Mouse (Mus musculus) lung, adult 2 months (tissue): ENCODE results near the gene Dnah11. TPM values are rescaled to one million over a fixed set of nuclear protein-coding genes. Genes with fewer than 3 reads are reported as not detected.
"Not testable (repeated sequence)": the region's sequence is repeated elsewhere in the genome, so short reads cannot be mapped to it uniquely, and the experiment has no call there.

Experiments
- DNase-seq: peaks from one replicate; pipeline ENCODE4 v3.0.0; 2022
- H3K4me1 ChIP-seq: fragments of 200-500 bp; 2 replicates; pipeline ENCODE4 v1.6.1; 2011; ENCODE audit warnings: low read length; ENCODE audit not compliant: control insufficient read depth, insufficient read depth
- H3K4me3 ChIP-seq: fragments of 200-500 bp; replicated peaks from 2 replicates; pipeline ENCODE3; 2011; ENCODE audit warnings: low read depth, mild to moderate bottlenecking, control low read depth, low read length; ENCODE audit errors: extremely low read depth
- CTCF ChIP-seq: fragments of 200-500 bp; IDR thresholded peaks from 2 replicates; pipeline ENCODE4 v1.5.1; 2011; ENCODE audit warnings: mild to moderate bottlenecking, low read length, control low read depth; ENCODE audit not compliant: insufficient read depth
- POLR2A ChIP-seq: fragments of 200-500 bp; IDR thresholded peaks from 2 replicates; pipeline ENCODE4 v1.6.1; 2011; ENCODE audit warnings: low read depth, mild to moderate bottlenecking, control low read depth, low read length, borderline replicate concordance; ENCODE audit errors: extremely low read depth
- WGBS: fragments of 180-500 bp; shearing (Covaris S2); methylation state at CpG from one replicate; pipeline ENCODE4 v1.1.7; 2018; 5-methylcytosine and 5-hydroxymethylcytosine counted together
- polyA plus RNA-seq: library from polyadenylated mRNA; depleted of rRNA; stranded (reverse); fragments of >200 nt; gene quantifications from 2 replicates; pipeline ENCODE4 v1.2.3, GENCODE M21; 2012

Dnah11 gene
- polyA plus RNA-seq, 1 experiment: 2.0 TPM

DNA sequence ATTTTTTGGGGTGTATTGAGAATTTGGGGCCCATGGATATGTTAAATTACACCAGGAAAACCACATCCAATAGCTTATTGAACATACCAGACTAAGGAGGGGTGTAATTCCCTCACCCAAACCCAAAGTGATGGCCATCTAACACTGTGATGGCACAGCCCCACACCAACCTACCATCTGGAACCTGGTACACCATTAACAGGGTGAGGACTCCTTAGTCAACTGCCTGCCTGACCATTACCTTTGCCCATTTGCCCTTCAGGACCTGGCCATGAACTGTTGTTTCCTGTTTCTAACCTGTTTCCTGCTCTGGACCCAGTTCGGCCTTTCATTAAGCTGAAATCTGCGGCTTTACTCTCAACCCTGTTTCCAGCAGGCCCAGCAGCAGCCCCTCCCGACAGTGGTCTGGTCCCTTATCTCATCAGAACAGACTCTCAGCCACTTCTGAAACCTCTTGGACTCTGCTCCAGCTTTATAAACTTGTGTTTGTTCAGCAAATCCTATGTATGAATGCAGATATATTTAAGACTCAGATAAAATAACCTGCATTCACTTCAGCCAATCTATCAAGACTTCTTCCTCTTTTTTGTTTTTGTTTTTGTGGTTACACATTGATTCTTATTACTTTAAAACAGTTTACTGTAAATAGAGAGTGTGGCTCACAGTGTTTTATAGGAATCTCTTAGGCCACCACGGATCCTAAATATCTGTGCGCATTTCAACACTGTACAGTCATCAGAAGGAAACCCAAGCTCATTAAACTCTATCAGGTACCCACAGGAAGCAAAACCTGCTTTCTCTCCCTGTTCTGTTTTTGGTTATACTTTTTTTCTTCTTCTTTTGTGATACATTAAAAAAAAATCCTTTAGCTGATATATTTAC lies 251.8 kb downstream of the Dnah11 start:
- no peaks in the 10 kb centered on the region for H3K4me1 ChIP-seq
- no peak for DNase-seq
- no peak overlapping the region for H3K4me3 ChIP-seq
- WGBS: 35% methylated on average over 5 of the region's 5 CpGs
- no peak for TF ChIP-seq CTCF
- no peak for TF ChIP-seq POLR2A

DNA sequence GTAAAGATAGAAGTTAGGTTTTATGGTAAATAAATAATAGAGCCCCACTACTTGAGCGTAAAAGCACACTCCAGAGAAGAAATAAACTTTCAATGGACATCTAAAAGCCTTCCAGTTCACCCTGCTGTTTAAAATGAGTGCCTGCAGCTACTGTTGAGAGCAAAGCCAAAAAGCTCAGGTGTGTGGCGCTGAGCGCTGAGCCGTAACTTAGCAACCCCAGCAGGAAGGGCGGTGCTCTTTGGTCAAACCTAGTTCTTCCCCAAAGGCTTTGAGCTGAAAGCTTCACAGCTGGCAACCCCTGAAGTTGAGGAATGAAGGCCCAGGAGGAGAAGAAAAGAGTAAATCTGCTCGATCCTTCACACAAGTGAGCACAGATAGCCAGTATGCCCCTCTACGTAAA lies 256.9 kb downstream of the Dnah11 start:
- WGBS: 60% methylated on average over 7 of the region's 7 CpGs
- Histone ChIP-seq H3K4me1 (no peaks in the 10 kb centered on the region), H3K4me3 (no peak overlapping the region)
- TF ChIP-seq POLR2A (no peak), CTCF (no peak)
- DNase-seq: no peak

DNA sequence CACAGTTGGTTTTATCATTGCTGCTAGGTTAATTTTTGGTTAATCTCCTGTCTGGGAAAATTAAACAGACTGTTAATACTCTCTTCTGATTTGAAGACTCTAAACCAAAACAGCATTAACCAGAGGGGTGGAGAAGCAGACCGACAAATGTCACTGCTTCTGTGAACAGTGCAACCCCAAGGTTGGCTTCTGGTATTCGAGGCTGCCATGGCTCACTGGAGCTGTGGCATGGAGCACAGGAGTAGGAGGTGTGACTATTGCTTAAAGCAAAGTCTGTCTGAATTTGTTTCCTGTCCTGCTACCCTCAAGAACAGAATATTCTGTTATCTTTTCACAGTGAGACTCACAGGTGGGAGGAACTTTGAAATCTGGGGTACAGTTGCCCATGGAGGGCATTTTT lies 260.6 kb downstream of the Dnah11 start:
- Histone ChIP-seq H3K4me3 (no peak overlapping the region), H3K4me1 (no peaks in the 10 kb centered on the region)
- DNase-seq: no peak
- WGBS: 64% methylated on average over 2 of the region's 2 CpGs
- TF ChIP-seq POLR2A (no peak), CTCF (no peak)

DNA sequence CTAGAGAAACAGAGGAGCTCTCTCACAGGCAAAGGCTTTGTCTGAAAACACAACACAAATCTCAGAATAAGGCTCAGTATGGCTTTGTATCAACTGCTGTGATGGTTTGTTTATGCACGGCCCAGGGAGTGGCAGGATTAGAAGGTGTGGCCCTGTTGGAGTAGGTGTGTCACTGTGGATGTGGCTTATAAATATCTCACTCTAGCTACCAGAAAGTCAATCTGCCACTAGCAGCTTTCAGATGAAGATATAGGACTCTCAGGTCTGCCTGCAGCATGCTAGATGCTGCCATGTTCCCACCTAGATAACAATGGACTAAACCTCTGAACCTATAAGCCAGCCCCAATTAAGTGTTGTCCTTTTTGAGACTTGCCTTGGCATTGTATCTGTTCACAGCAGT lies 266.8 kb downstream of the Dnah11 start:
- WGBS: 48% methylated on average over 1 of the region's 1 CpGs
- H3K4me3 ChIP-seq: no peak overlapping the region
- H3K4me1 ChIP-seq: no peaks in the 10 kb centered on the region
- DNase-seq: no peak
- TF ChIP-seq POLR2A (no peak), CTCF (no peak)

DNA sequence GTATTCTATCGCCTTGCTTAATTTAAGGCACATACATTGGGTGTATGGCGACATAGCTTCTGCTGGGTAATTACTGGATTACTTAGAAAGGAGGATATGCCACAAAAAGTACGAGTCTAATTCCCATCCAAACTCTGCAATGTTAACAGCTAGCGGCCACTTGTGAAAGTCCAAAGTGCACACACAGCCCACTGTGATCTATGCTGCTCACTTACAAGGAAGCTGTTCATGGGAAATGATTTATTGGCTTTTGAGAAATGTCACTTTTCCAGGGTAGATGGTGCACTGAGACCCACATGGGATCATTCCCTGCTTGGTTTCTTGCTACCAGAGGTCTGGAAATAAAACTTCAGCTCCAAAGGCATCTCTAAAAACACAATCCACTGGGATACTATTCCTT lies 269.1 kb downstream of the Dnah11 start:
- no peak for DNase-seq
- no peak overlapping the region for H3K4me3 ChIP-seq
- H3K4me1 ChIP-seq: no peaks in the 10 kb centered on the region
- TF ChIP-seq POLR2A: no peak
- no peak for TF ChIP-seq CTCF
- WGBS: 90% methylated on average over 4 of the region's 4 CpGs

DNA sequence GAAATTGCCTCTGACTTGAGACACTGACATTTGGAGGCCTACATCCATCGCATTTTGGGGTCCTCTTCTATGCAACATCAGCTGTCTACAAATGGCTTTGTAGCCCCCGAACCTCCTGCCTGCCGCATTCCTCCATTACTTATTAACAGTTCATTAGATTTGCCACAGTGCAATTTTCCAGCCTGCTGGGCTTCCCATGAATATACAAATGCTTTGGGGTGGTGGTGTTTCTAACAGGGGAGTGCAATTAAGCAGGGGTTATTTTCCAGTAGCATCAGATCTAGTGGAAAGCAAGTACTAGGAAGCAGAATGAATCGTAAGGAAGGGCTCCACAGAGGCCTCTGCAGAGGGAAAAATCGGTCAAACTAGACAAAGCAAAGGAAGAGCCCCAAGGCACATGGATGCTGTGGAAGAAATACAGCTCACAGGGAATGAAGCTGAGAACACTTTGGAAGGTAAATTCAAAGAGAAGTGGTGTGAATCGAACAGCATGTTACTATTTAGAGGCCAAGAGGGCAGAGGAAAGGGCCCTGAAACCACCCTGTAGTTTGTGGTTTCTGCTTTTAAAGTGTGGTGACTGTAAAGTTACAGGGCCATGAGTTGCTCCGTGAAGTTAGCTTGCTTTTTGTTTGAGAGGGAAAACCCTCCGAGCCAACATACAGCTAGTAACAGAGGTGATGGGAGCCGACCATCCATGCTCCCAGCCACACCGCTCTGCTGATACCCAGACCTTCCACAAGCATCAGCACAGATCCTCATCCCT lies 282.8 kb downstream of the Dnah11 start:
- WGBS: 66% methylated on average over 10 of the region's 10 CpGs
- TF ChIP-seq CTCF (no peak), POLR2A (no peak)
- no peak for DNase-seq
- no peak overlapping the region for H3K4me3 ChIP-seq
- H3K4me1 ChIP-seq: no peaks in the 10 kb centered on the region

DNA sequence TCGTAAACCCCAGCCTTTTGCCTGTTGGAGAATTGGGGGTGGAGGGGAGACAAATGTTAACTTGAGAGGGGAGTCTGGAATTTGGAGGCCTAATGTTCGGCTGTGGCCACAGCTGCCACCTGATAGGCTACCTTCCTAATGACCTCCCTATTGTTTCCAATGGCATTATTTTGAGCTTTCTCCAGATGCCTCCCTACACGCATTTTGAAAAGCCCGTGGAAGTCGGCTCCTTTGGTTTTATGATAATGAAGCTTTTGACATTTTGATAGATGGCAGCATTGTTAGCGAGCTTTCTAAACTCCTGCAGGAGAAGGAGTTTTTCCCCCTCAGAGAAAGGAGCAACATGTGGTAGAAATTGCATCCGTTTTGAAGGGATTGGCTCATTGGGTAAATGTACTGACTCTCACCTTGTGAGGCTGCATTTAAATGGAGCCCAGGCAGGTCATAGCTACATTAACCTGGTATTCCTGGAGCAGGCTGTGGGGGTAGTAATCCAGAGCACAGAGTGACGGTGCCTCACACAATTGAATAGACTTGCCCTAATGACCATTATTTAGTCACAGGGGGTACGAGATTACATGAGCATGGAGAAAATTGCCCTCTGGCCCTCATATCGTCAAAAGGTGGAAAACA lies 284.1 kb downstream of the Dnah11 start:
- no peak for DNase-seq
- Histone ChIP-seq H3K4me3 (no peak overlapping the region), H3K4me1 (no peaks in the 10 kb centered on the region)
- TF ChIP-seq CTCF (no peak), POLR2A (no peak)
- 43% methylated on average over 10 of the region's 10 CpGs for WGBS

DNA sequence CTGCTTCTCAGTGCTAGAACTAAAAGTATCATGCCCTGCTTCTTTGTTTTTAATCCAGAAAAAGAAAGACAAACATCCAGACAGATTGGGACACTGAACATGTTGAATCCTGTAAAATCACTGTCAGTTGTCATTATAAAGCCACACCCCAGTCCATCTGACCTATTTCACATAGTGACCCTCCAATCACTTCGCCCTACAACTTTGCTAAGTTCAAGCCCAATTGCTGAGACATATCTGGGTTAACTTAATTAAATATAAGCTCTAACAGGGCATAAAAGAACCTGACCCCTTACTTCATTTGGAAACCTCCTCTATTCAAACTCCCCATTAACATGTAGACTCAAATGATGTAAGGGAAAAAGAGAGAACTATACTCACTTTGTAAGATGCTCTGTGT lies 287.4 kb downstream of the Dnah11 start:
- Histone ChIP-seq H3K4me3 (no peak overlapping the region), H3K4me1 (no peaks in the 10 kb centered on the region)
- no peak for DNase-seq
- TF ChIP-seq CTCF: no peak
- no peak for TF ChIP-seq POLR2A
- 73% methylated on average over 1 of the region's 1 CpGs for WGBS

DNA sequence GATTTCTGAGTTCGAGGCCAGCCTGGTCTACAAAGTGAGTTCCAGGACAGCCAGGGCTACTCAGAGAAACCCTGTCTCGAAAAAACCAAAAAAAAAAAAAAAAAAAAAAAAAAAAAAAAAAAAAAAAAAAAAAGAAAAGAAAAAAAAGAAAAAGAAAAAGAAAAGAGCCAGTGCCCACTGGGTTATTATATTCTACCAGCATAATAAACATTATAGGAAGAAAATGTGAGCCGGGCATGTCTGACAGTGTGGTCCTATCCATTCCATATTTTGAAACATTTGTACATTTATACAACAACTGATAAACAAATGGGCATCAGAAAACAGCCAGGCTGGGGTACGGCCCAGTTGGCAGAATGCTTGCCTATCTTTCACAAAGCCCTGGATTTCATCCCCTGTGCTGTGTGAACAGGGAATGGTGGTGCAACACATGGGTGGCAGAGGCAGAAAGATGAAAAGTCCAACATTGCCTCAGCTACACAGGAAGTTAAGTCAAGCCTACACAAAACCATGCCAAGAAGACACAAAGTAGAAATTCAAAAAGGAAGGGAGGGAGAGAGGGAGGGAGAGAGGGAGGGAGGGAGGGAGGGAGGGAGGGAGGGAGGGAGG lies 293.5 kb downstream of the Dnah11 start:
- not testable (repeated sequence) for H3K4me1 ChIP-seq, DNase-seq, H3K4me3 ChIP-seq
- WGBS: 76% methylated on average over 4 of the region's 4 CpGs

DNA sequence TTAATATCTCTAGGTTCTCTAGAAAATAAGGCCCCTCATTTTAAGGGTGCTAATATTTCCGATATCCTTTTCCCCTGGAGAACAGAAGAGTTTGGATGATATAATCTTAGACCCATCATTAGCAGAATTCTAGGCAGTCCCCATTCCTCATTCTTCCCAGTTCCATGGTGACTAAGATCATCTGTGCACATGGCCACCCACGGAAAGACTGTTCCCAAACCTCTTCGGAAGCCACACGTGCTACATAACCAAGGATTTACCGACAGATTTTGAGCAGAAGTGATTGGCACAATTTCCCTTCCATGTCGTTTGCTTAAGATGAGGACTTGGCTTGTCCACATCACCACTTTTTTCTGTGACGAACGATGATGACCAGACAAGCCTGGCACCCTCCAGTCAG lies 295.2 kb downstream of the Dnah11 start:
- Histone ChIP-seq H3K4me1 (no peaks in the 10 kb centered on the region), H3K4me3 (no peak overlapping the region)
- TF ChIP-seq POLR2A (no peak), CTCF (no peak)
- 87% methylated on average over 8 of the region's 8 CpGs for WGBS
- no peak for DNase-seq

DNA sequence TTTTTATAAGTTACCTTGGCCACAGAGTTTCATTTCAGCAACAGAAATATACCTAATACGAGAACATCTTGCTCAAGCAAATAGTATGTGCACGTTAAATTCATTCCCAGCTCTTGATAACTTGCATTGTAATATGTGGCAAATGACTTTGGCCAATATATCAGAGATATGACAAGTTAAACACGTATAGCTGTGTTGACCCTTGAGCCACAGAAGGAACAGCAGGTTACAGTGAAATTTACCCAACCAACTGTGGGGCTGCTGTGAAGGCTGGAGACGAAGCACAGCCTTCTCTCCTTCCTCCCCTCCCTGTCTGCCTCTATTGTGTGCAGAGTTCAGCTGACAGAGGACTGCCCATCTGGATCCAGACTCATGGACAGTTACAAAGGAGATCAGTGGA lies 297.5 kb downstream of the Dnah11 start:
- not testable (repeated sequence) for H3K4me1 ChIP-seq, H3K4me3 ChIP-seq, DNase-seq
- WGBS: 46% methylated on average over 2 of the region's 4 CpGs

DNA sequence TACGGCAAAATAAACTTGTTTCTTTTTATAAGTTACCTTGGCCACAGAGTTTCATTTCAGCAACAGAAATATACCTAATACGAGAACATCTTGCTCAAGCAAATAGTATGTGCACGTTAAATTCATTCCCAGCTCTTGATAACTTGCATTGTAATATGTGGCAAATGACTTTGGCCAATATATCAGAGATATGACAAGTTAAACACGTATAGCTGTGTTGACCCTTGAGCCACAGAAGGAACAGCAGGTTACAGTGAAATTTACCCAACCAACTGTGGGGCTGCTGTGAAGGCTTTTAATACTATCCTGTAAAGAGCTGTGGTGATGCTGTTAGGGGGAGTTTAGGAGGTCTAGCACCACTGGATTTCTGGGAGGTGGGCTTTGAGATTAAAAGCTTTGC lies 298.0 kb downstream of the Dnah11 start:
- not testable (repeated sequence) for H3K4me3 ChIP-seq, DNase-seq, H3K4me1 ChIP-seq
- 42% methylated on average over 1 of the region's 4 CpGs for WGBS
